Mouse (Mus musculus) liver, embryonic 11.5 days (tissue): Measurements from ENCODE around the gene Vmn1r13. TPM values are rescaled to one million over a fixed set of nuclear protein-coding genes. Genes with fewer than 3 reads are reported as not detected.
"Not testable (repeated sequence)": the region's sequence is repeated elsewhere in the genome, so short reads cannot be mapped to it uniquely, and the experiment has no call there.

Experiments
- ATAC-seq: fragments of 200-750 bp; cut with Nextera tagmentation; replicated peaks from 2 replicates; pipeline ENCODE4 v1.8.0; 2017; ENCODE audit warnings: moderate number of reproducible peaks, mild to moderate bottlenecking, moderate TSS enrichment, moderate library complexity; ENCODE audit not compliant: low FRiP score
- DNase-seq: peaks from one replicate; pipeline ENCODE4 v3.0.0-alpha.2; 2017; ENCODE audit warnings: low spot score
- H3K27ac ChIP-seq: fragments of 300-500 bp; sonication (generic); 2 replicates; pipeline ENCODE4 v1.5.1; 2014; ENCODE audit warnings: mild to moderate bottlenecking, low read depth, low read length, control low read depth
- H3K27me3 ChIP-seq: fragments of 300-500 bp; sonication (generic); replicated peaks from 2 replicates; pipeline ENCODE4 v1.6.1; 2014; ENCODE audit warnings: low read length, mixed read lengths; ENCODE audit not compliant: control insufficient read depth, insufficient read depth
- H3K36me3 ChIP-seq: fragments of 300-500 bp; sonication (generic); 2 replicates; pipeline ENCODE4 v1.6.1; 2014; ENCODE audit warnings: mild to moderate bottlenecking, low read length, moderate library complexity, mixed read lengths; ENCODE audit not compliant: control insufficient read depth, insufficient read depth
- H3K4me1 ChIP-seq: fragments of 300-500 bp; sonication (generic); replicated peaks from 2 replicates; pipeline ENCODE4 v1.6.1; 2014; ENCODE audit warnings: low read length, mixed read lengths; ENCODE audit not compliant: control insufficient read depth, insufficient read depth
- H3K4me2 ChIP-seq: fragments of 300-500 bp; sonication (generic); 2 replicates; pipeline ENCODE4 v1.6.1; 2014; ENCODE audit warnings: mild to moderate bottlenecking, control low read depth, moderate library complexity
- H3K4me3 ChIP-seq: fragments of 300-500 bp; sonication (generic); 2 replicates; pipeline ENCODE4 v1.5.1; 2014; ENCODE audit warnings: low read depth, low read length, control low read depth
- H3K9ac ChIP-seq: fragments of 300-500 bp; sonication (generic); 2 replicates; pipeline ENCODE4 v1.6.1; 2014; ENCODE audit warnings: low read depth, low read length, control low read depth
- H3K9me3 ChIP-seq: fragments of 300-500 bp; sonication (generic); 2 replicates; pipeline ENCODE4 v1.6.1; 2016; ENCODE audit warnings: low read length, inconsistent platforms, mixed read lengths; ENCODE audit not compliant: control insufficient read depth
- WGBS: fragments of 180-500 bp; shearing (Covaris S2); extraction: QIAGEN DNeasy Blood & Tissue Kit; methylation state at CpG from one replicate; pipeline ENCODE4 v1.1.7; 2014; 5-methylcytosine and 5-hydroxymethylcytosine counted together
- polyA plus RNA-seq: library from polyadenylated mRNA; unstranded; fragments of >200 nt; fragmentation: Nextera tagmentation; extraction: Ambion mirVana; gene quantifications from 2 replicates; pipeline ENCODE4 v1.2.1, GENCODE M21; 2014

The Vmn1r13 gene
- polyA plus RNA-seq: not detected in 2 replicates

DNA sequence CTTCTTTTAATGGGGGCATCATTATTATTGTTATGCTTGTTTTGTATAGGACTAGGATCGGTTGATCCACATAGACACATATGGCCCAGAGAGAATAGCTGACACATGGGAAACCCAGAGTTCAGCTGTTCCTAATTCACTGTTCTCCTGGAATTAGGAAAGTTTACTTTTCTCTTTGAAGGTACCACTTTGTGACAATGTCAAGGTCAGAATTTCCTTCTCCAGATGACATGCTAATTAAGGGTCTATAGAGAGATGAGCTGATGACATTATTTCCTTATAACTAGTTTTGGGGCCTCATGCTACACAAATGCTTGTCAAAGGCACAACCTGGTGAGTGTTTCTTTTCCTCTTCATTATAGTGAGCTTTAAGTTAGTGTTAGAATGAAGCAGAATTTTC, at the start of gene Vmn1r13:
Gene Vmn1r13, plus strand, starts transcription at position 301 of the 400 bp plus-strand sequence.
- not testable (repeated sequence) for H3K9ac ChIP-seq, H3K4me3 ChIP-seq, H3K27ac ChIP-seq, H3K4me1 ChIP-seq, H3K9me3 ChIP-seq, DNase-seq, ATAC-seq, H3K4me2 ChIP-seq, H3K36me3 ChIP-seq, H3K27me3 ChIP-seq
- WGBS: 85% methylated on average over 1 of the region's 1 CpGs

DNA sequence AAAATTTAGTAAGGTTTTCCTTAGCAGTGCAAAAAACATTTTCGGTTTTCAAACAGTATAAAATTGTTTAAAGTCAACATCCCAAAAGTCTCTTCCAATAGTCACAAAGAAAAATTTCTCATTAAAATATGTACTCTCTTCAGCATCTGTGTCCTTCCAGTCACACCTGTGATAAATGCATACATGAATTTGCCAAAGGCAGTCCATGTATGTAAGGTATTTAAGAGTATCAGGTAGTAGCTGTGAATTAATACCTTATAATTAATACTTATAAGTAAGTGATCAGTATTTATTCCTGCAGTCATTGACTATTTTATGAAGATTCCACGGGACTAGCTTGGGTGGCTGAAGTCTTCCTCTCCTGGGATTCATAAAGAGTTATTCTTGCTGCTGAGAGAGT, 46.5 kb upstream of the Vmn1r13 start, which contains the start of gene Vmn1r12:
Gene Vmn1r12, plus strand, starts transcription at position 301 of the 400 bp plus-strand sequence.
- no peak for DNase-seq
- 75% methylated on average over 2 of the region's 2 CpGs for WGBS
- H3K4me3 ChIP-seq: no peak within 1 kb of the TSS
- H3K36me3 ChIP-seq: no peaks in the 10 kb centered on the region
- H3K9ac ChIP-seq: no peak within 1 kb of the TSS
- H3K4me1 ChIP-seq: no peaks in the 10 kb centered on the region
- no peak for ATAC-seq
- H3K9me3 ChIP-seq: no peaks in the 10 kb centered on the region
- no peak within 1 kb of the TSS for H3K4me2 ChIP-seq
- H3K27me3 ChIP-seq: no peaks in the 10 kb centered on the region
- H3K27ac ChIP-seq: no peak within 1 kb of the TSS

DNA sequence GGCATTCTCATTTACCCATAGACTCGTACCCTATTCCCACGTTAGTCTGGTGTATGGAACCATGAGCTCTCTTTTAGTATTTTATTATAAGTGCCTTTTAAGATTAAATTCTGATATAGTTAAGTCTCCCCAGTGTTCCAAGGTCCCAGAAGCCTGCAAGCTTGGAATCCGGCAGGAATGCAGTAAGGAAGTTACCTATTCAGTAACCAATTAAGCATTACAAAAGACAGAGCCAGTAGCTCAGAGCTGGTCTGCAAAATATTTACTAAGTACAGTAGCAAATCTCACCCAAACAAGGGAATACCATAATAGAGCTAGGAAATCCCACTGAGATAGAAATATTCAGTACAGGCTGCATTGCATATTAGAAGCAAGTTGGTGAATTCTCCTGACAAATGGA, 13.1 kb upstream of the Vmn1r13 start:
- H3K36me3 ChIP-seq, H3K27me3 ChIP-seq, H3K4me1 ChIP-seq, DNase-seq, H3K4me2 ChIP-seq, ATAC-seq, H3K9me3 ChIP-seq, H3K9ac ChIP-seq, H3K4me3 ChIP-seq, H3K27ac ChIP-seq: not testable (repeated sequence)
- WGBS: 59% methylated on average over 3 of the region's 3 CpGs

DNA sequence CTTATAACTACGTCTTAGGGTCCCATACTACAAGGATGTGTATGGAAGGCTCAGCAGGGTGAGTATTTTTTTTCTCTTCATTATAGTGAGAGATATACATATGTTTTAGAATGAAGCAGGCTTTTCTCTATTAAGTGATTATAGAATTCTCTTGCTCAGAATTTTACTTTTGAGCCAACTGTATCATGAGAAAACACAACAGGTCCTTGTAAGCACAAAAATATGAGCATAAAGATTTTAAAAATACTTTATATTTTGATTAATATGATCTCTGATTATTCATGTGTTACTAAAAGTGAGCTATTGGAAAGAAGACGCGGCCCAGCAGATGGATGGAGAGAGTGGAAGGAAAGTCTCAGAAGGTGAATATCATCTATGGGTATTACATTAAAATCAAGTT, 28.3 kb downstream of the Vmn1r13 start, which contains the start of gene Vmn1r14:
Gene Vmn1r14, plus strand, starts transcription at position 301 of the 400 bp plus-strand sequence.
- H3K27ac ChIP-seq: no peak within 1 kb of the TSS
- no peaks in the 10 kb centered on the region for H3K36me3 ChIP-seq
- DNase-seq (no peak), ATAC-seq (no peak)
- H3K4me1 ChIP-seq: no peaks in the 10 kb centered on the region
- H3K27me3 ChIP-seq: no peaks in the 10 kb centered on the region
- 92% methylated on average over 3 of the region's 3 CpGs for WGBS
- H3K4me3 ChIP-seq: no peak within 1 kb of the TSS
- H3K9me3 ChIP-seq: no peaks in the 10 kb centered on the region
- no peak within 1 kb of the TSS for H3K4me2 ChIP-seq
- no peak within 1 kb of the TSS for H3K9ac ChIP-seq

DNA sequence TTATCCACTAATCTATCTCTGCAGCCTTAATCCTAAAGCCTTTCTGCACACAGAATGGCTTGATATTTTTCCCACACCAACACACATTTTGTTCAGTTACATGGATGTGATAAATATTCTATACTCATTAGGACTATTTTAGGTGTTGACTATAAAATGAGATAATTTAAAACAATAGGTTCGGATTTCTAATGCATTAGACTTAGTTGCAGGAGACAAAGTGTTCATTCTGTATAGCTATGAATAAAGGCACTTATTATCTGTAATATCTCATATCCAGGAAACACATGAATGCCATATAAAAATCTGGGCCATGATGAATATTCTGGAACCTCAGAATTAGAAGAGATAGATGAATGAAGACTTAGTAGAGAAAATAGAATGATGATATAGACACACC, 54.6 kb downstream of the Vmn1r13 start, which contains the start of gene Vmn1r15:
Gene Vmn1r15, plus strand, starts transcription at position 301 of the 400 bp plus-strand sequence.
- no peak within 1 kb of the TSS for H3K9ac ChIP-seq
- DNase-seq (no peak), ATAC-seq (no peak)
- no peaks in the 10 kb centered on the region for H3K9me3 ChIP-seq
- no peaks in the 10 kb centered on the region for H3K36me3 ChIP-seq
- no peak within 1 kb of the TSS for H3K4me2 ChIP-seq
- WGBS: 65% methylated on average over 1 of the region's 1 CpGs
- H3K4me3 ChIP-seq: no peak within 1 kb of the TSS
- no peaks in the 10 kb centered on the region for H3K27me3 ChIP-seq
- H3K27ac ChIP-seq: no peak within 1 kb of the TSS
- H3K4me1 ChIP-seq: no peaks in the 10 kb centered on the region

DNA sequence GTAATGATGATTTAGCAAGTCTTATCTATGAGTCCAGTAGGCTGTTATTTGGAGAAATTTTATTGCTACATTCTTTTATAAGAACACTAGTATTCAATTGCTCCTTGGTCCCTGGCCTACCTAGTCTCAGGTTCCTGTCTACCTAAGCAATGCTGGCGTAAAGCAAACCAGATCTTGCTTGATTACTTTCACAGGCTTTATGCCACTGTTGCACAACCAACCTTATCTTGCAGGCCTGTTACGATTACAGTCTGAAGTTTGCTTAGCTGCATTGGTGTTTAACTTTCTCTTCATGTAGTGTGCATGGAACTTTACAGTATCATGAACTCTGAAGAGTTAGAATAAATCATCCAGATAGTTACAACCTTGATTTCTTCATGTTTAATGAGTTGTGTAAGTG, 57.9 kb downstream of the Vmn1r13 start:
- Histone ChIP-seq H3K9ac (no peak overlapping the region), H3K27ac (no peak overlapping the region), H3K4me3 (no peak overlapping the region), H3K36me3 (no peaks in the 10 kb centered on the region), H3K4me1 (no peaks in the 10 kb centered on the region), H3K4me2 (no peak overlapping the region), H3K27me3 (no peaks in the 10 kb centered on the region), H3K9me3 (no peaks in the 10 kb centered on the region)
- DNase-seq: no peak
- 68% methylated on average over 2 of the region's 2 CpGs for WGBS
- no peak for ATAC-seq

Other genes with a start within 250 kb of the Vmn1r13 start
- gene Vmn1r5, start 233.0 kb upstream of the Vmn1r13 start, polyA plus RNA-seq: not detected in 2 replicates
- not detected in 2 replicates for gene Vmn1r6, start 206.0 kb upstream of the Vmn1r13 start, polyA plus RNA-seq
- not detected in 2 replicates for gene Vmn1r7, start 178.0 kb upstream of the Vmn1r13 start, polyA plus RNA-seq
- gene Vmn1r8, start 171.0 kb upstream of the Vmn1r13 start, polyA plus RNA-seq: not detected in 2 replicates
- not detected in 2 replicates for gene Vmn1r9, start 136.5 kb upstream of the Vmn1r13 start, polyA plus RNA-seq
- gene Vmn1r10, start 93.8 kb upstream of the Vmn1r13 start, polyA plus RNA-seq: not detected in 2 replicates
- gene Vmn1r11, start 69.8 kb upstream of the Vmn1r13 start, polyA plus RNA-seq: not detected in 2 replicates
- not detected in 2 replicates for gene Vmn1r12, start 46.4 kb upstream of the Vmn1r13 start, polyA plus RNA-seq
- not detected in 2 replicates for gene Vmn1r14, start 28.4 kb downstream of the Vmn1r13 start, polyA plus RNA-seq
- gene Vmn1r15, start 54.7 kb downstream of the Vmn1r13 start, polyA plus RNA-seq: not detected in 2 replicates
- not detected in 2 replicates for gene Vmn1r16, start 126.2 kb downstream of the Vmn1r13 start, polyA plus RNA-seq
- gene Vmn1r17, start 160.4 kb downstream of the Vmn1r13 start, polyA plus RNA-seq: not detected in 2 replicates
- gene Vmn1r18, start 192.5 kb downstream of the Vmn1r13 start, polyA plus RNA-seq: not detected in 2 replicates
- not detected in 2 replicates for gene Vmn1r19, start 200.5 kb downstream of the Vmn1r13 start, polyA plus RNA-seq
- gene Vmn1r20, start 225.6 kb downstream of the Vmn1r13 start, polyA plus RNA-seq: not detected in 2 replicates